Mouse (Mus musculus): ENCODE results near the gene Cog7. TPM values are rescaled to one million over a fixed set of nuclear protein-coding genes. Genes with fewer than 3 reads are reported as not detected.

Cog7 gene
- total RNA-seq, 2 experiments from 2014 or later = 9.4 to 11.1 TPM

DNA sequence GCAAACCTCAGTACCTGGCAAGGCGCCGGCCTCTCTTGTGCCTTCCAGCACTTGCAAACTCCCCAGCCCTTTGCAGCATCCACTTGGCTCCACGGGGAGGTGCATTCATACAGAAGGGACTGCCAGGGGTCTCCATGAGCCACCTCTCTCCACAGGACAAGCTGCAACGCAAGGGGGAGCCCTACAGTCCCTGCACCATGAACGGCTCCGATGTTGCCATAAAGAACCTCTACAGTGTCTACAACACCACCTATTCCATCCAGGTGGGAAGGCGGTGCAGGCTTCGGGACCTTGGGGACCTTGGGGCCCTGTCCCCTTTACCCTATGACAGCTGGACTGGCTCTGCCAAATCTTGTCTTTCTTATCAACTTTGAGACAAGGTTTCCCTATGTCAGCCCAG, 69.3 kb downstream of the Cog7 start:
- intact Hi-C loops (cut with DNase I) = no loop called here
- no peak for DNase-seq

DNA sequence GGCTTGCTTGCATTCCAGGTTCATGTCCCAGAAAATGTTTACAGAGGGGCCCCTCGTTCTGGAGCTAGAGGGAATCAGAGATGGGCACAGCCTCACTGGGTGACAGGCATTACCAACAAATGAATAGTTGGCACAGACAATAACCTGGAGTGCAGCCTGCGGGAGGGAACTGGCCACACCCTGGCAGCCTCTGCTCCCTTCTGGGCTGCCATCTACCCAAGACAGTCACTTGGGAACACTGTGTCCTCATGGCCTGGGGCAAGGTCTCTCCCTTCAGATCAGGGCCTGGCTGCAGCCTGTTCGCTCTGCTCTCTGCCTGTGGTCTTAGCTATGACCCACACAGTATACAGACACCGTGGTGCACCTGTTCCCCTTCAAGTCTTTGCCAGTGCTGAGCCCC, 74.6 kb downstream of the Cog7 start:
- intact Hi-C loops (cut with DNase I) = no loop called here

DNA sequence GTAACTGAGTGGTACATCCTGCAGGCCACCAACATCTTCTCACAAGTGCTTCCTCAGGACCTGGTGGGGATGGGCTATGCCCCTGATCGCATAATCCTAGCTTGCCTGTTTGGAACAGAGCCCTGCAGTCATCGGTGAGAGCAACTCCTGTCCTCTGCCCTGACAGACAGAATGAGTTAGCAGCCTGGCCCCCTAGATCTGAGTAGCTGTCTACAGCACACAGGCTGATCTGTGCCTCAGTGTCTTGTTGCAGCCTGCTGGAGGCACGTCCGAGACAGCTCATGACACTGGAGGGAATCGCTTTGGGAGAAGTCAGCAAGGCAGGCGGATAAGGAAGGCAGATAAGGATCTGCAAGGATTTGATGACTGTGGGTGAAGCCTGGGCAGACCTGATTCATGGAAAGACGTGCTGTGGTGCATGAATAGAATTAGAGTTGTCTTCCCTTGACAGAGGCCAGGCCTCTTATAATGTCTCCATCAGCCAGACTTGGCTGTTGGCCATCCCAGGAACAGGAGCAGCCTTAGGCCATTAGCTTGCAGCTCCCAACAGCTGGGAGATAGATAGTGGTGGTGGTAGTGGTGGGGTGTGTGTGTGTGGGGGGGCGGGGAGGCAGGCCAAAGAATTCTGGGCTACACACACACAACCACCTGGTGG, 78.6 kb downstream of the Cog7 start:
- DNase-seq = no peak
- intact Hi-C loops (cut with DNase I) = no loop called here

More for the DNA sequence above, 74.6 kb downstream of the Cog7 start:
- DNase-seq = no peak

DNA sequence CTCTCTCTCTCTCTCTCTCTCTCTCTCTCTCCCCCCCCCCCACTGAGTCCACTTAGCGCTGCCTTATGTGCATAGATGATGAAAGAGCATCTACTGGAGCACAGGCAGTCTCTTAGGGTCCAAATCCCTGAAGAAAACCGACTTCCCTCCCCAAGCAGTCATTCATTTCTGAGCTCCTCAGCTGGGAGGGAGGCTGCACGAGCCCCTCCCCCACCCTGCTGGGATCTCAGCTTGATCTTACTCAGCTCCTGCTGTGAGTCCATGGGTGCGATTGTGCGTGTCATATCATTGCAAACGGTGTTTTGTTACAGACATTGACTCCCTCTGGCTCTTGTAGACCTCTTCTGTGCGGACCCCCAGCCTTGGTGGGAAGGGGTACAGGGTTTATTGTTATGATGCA, 81.6 kb downstream of the Cog7 start:
- intact Hi-C loops (cut with DNase I) = loop anchor here (5.0 kb wide), 1 partner anchor 62 kb away; no protein-coding TSS in a partner anchor

DNA sequence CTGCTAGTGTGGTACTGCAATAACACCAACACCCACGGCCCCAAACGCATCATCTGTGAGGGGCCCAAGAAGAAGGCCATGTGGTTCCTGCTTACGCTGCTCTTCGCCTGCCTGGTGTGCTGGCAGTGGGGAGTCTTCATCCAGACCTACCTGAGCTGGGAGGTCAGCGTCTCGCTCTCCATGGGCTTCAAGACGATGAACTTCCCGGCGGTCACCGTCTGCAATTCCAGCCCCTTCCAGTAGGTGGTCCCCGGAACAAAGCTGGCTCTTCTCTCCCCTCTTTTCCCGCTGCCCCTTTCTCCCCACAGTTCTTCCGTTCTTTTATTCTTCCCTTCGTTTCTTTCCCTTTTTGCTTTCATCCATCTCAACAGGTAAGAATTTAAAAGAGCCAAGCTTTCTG, 82.2 kb downstream of the Cog7 start:
- intact Hi-C loops (cut with DNase I) = loop anchor here (5.0 kb wide), 1 partner anchor 63 kb away; no protein-coding TSS in a partner anchor
- DNase-seq = no peak

More for the DNA sequence above, 81.6 kb downstream of the Cog7 start:
- no peak for DNase-seq

DNA sequence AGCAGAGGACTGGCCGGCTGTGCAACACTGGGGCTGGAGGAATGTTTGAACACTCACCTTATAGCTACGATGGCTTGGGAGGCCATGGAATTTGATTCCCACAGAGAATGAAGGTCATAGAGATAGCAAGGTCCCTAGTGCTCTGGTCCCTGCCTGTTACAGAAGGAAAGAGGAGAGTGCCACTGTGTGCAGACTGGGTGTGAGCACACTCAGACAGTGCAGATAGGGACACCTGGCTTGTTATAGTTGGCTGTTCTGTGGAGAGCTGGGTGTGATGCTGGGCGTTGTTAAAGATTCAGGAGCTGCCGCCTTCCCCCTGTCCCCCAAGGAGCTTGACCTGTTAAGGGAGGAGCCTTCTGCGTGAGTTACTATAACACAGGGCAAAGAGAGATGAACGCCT, 84.8 kb downstream of the Cog7 start:
- intact Hi-C loops (cut with DNase I) = loop anchor here (5.0 kb wide), 1 partner anchor 66 kb away; no protein-coding TSS in a partner anchor

DNA sequence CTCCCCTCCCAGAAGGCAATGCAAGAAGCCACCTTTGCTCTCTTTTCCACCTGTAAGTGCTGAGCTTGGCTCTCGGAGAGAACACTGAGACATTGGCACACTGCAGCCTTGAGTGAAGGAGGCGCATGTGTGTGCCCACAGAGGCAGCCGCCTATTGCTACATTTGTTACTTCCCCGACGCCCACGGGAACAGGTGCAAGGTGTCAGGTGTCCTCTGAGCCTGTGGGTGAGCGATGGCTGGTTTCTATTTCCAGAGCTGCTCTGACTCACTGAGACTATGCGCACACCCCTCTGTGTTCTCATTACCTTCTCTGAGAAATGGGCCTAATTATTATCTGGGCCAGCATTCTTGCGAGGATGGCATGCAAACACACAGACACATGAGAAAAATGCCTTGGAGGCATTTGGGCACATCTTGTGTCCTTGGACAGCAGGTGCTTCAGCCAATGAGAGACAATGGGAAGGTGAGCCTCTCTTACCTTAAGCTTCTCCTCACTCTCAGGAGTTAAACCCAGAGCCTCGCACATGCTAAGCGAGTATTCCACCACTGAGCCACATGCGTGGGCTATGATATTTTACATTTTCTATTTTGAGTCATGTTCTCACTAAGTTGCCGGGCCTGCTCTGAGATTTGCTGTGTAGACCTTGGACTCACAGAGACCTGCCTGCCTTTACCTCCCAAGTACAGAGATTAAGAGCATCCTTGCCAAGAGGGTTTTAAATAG, 90.7 kb downstream of the Cog7 start:
- no peak for DNase-seq
- intact Hi-C loops (cut with DNase I) = no loop called here

More for the DNA sequence above, 84.8 kb downstream of the Cog7 start:
- no peak for DNase-seq

DNA sequence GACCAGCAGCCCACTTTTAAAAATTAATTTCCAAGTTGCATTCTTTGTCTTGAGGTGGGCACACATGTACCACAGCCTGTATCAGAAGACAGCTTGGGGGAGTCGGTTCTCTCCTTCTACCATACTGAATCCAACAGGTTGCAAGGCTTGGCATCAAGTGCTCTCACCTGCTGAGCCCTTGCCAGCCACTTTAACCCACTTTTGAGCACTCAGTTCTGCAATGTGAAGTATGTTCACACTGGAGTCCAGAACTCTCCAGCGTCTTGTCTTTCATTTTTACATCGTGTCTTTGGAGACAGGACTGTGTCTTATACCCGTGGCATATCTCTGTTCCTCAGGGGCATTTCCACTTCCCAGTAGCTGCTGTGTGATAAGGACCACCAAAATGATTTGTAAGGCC, 101.3 kb downstream of the Cog7 start:
- no peak for DNase-seq

DNA sequence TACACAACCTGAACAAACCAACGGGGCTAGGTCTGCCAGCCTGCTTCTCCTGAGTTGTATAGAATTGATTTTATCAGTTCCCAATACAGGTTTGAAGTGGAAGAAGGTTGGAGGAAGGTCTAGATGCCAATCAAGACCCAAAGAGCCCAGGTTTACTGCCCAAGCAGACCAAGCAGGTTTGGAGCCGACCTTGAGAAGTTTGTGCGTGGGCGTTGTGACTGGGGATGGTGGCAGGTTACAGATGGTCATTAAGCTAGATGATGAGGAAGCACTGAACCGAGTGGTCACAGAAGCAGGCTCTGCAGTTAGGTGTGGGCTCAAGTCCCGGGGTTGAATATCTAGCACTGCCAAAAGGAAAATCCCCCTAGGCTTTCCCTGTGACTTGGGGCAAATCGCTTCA, 106.7 kb downstream of the Cog7 start:
- intact Hi-C loops (cut with DNase I) = no loop called here

More for the DNA sequence above, 101.3 kb downstream of the Cog7 start:
- intact Hi-C loops (cut with DNase I) = no loop called here

DNA sequence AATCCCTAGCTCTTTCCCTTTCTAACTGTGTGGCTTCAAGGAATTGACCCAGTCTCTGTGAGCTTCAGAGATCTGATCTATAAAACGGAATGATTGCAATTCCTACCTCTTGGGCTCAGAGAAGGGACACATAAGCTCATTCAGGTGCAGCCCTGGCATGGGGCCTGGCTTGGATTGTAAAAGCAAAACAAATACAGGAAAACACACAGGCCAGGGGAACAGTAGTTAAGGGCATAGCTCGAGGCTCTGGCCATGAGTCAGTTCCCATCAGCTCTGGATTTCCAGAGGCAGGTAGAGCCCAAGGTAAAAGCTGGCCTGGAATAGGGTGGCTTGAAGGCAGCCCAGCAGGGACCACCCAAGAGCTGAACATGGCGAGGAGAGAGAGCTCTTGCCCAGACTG, 107.5 kb downstream of the Cog7 start:
- DNase-seq = no peak
- intact Hi-C loops (cut with DNase I) = no loop called here

More for the DNA sequence above, 106.7 kb downstream of the Cog7 start:
- no peak for DNase-seq

DNA sequence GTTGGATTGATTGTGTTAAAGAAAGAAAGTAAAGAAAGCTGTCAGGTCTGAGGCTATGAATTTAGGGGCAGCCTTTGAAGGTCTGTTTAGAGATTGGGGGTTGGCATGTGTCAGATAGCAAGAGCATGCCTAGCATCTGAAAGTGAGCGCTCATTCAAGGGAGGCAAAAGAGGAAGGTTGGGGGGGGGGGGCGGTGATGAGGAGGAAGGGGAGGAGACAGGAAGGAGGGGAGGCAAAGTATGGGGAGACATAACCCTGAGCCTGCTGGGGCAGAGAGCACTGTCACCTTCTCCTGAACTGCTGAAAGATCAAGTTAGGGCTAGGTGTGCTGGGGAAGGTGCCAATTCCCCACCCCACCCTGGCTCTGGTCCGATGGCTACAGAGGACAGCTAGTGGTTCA, 109.9 kb downstream of the Cog7 start:
- intact Hi-C loops (cut with DNase I) = no loop called here

DNA sequence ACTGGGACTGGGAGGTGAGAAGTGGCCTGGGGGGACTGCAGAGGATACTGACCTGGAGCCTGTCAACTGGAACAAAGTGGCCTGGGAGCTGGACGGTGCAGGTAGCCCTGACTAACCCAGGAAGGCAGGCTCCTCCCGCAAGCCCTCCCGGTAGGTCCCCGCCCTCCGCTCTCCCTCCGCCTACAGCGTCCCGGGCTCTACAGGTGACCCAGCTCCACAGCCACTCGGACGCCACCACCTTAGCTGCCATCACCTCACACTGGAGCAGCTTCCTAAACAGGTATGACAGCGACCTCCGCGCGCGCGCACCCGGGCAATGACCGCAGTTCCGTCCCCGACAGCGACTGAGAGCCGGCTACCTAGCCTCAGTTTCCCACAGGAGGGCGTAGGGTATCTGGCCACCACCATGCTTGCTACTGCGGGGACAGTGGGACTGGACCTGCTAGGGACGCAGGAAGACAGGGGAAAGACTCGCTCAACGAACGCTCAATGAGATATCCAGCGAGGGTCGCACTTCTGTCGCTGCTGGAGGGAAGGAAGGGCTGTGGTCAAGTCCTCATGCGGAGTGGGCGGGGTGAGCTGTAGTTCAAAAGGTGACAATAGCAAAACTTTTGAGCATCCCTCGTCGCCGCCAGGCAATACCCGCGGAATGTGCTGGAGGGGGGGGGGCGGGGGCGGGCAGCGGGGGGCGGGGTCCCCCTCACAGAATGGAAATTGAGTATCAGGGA, 116.5 kb downstream of the Cog7 start, which contains the start of gene Scnn1b:
TSS of gene Scnn1b (plus strand) at position 181 of the 728 bp plus-strand sequence.
- DNase-seq = no peak
- intact Hi-C loops (cut with DNase I) = no loop called here

More for the DNA sequence above, 109.9 kb downstream of the Cog7 start:
- no peak for DNase-seq

DNA sequence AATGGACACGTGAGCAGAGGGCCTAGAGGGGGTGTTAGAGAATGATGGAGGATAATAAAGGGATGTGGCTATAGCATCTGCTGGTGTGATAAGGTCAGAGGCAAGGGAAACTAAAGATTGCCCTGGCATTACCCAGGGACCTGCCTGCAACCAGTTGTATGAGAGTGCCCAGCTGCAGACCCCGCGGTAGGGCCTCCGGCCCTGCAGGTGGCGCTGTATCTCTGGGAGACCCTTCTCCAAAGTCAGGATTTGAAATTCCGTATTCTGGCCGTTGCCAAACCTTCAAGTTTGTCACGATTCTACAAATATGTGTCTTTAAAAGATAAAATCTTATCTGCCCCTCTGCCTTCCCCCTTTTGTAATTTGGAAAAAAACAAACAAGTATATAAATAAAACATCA, 122.6 kb downstream of the Cog7 start:
- intact Hi-C loops (cut with DNase I) = no loop called here
- DNase-seq = no peak

DNA sequence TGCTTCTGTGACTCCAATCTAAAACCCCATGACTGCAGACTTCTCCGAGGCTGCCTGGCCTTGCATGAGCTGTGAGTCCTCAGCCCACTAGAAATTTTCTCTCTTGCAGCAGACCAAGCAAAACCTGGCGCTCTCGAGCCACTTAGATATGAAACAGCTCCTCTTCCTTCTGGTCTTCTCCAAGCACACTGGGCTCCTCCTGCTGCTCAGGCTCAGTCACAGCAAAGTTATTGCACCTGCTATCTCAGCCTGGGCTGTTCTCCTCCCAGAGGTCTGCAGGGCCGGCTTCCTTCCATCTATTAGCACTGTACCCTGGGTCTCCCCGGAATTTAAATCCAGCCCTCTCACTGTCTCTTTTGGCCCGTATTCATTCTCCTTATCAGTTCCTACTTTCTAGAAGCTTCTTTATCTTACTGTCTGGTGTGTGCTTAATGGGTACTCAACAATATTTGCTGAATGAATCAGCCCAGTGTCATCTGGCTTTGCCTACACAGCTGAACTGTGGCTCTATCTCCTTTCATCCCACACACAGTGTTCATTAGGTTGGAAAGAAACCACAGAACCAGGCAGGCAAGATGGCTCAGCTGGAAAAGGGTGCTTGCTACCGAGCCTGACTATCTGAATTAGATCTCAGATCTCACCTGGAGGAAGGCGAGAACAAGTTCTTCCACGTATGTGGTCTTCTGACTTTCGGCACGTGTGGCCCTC, 124.2 kb downstream of the Cog7 start:
- no peak for DNase-seq
- intact Hi-C loops (cut with DNase I) = no loop called here

DNA sequence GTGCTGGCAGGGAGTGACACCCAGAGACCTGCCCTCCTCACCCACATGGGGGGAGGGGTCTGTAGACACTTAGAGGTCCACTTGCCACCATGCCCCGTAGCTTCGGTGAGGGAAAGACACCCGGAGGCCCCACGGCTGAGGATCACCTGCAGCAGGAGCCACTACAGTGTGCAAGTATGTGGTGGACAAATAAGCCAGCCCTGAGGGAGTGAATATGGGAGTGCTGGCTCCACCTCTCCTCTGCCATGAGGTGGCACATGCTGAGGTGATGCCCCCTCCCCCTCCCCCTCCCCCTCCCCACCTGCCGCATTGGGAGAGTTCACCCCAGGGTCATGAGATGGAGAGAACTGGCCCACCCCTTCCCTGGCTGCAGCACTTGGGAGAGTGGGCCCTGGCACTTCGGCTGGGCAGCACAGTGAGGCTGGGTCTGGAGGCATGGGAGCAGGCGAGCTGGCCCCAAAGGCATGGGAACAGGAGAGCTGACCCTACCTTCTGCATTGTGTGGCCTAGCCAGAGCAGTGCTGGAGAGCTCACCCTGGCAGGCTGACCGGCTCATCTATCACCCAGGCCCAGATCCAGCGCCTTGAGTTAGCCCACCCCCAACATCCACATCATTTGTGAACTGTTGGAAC, 132.9 kb downstream of the Cog7 start:
- intact Hi-C loops (cut with DNase I) = no loop called here
- no peak for DNase-seq

DNA sequence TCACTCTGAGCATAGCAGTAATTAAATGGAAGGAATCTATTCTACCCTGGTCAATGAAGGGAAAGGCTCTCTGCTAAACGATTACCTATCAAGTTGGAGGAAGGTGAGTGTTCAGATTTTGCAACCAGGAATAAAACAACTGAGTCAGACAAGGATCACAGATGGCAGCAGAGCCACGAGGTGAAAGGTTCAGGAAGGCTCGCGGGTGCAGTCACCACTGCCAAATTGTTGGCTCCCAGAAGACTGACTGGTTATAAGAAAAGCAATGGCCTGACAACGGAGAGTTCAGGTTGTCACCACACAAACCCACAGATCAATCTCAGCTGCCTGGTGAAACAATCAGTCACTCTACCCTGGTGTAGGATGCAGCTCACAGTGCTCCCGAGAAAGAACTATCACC, 135.5 kb downstream of the Cog7 start:
- intact Hi-C loops (cut with DNase I) = no loop called here
- DNase-seq = no peak

DNA sequence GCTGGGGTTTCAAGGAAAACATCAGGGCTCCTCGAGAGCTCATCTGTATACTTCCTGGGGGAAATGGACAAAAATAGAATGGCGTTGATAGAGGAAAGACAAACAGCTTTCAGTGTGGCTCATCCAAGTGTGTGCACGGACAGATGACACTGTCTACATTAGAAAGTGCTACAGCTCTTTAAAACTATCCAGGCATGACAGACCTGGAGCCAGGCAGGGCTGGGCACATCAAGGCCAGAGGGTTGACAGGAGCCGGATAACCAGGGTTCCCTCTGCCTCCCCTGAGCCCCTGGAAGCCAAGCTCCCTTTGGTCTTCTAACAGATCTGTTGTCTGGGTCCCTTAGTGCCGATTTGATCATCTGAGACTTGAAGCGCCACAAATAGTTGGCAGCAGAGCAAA, 139.3 kb downstream of the Cog7 start:
- intact Hi-C loops (cut with DNase I) = no loop called here
- DNase-seq = no peak

DNA sequence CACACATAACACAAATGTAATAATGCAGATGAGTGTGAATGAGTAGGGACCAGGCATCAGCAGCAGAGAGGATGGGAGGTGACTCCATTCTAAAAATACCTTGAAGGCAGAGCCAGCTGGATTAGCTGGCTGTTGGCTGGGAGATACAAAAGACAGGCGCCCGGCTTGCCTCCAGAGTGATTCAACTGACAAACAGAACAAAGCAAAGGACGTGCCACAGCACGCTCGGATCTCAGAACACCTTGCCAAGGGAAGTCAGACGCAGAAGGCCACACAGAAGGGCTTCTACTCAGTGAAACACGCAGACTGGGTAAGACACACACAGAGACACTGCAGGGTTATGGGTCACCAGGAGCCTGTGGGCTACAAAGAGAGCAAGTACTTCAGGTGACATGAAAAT, 140.7 kb downstream of the Cog7 start:
- intact Hi-C loops (cut with DNase I) = no loop called here
- DNase-seq = no peak

DNA sequence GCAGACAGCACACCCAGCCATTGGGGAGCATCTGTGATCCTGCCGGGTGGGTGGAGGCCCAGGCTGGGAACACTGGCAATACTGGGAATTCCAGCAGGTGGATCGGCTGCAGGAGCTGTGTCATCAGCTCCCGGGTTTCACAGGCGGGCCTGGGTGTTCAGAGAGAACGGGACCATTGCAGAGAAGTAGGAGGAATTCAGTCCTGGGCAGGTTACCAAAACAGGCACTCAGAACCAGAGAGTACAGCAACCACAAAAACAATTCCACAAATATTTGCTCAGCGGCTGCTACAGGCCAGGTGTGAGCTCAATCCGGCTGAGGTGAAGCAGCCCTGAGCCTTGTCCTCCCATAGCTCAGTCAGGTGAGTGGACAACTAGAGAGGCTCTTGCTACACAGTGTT, 144.7 kb downstream of the Cog7 start:
- DNase-seq = no peak
- intact Hi-C loops (cut with DNase I) = no loop called here

DNA sequence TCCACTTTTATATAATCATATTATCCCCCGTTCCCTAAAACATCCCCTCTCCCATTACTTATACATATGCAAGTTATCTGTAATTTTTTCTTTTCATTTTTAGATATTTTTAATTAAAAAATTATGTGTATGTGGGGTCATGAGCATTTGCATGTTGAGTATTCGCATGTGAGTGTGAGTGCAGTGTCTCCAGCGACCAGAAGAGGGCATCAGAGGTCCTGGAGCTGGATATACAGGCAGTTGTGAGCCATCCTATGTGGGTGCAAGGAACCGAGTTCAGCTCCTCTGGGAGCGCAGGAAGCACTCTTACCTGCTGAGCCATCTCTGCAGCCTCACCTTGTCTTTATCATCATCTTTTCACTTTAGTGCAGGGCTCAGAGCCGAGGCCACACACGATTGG, 146.1 kb downstream of the Cog7 start:
- intact Hi-C loops (cut with DNase I) = no loop called here
- DNase-seq = no peak
